Mouse (Mus musculus): Measurements from ENCODE around the gene Actr3b.

GRCm38 (mm10) chr5:25735861-25736260 lies 23.9 kb upstream of the Actr3b start:
- TF ChIP-seq POLR2A (IDR thresholded peaks at IDR 0.05; ENCODE audit: borderline replicate concordance, extremely low read depth, insufficient read depth, insufficient read length, poor library complexity, severe bottlenecking) (no peak), CTCF (IDR thresholded peaks at IDR 0.05; ENCODE audit: borderline replicate concordance, extremely low read depth, insufficient read depth, insufficient read length) (no peak)

Data from brain, embryonic 14.5 days (tissue).